Mouse (Mus musculus) urinary bladder, postnatal 10 days (tissue): ENCODE measurements around the gene Cstf1.
A peak's percentile ranks its signal among the peaks of the same experiment; 100 is the strongest.

Source experiments
- DNase-seq: peaks from one replicate; pipeline ENCODE4 v3.0.0; 2022; ENCODE audit warnings: low spot score

Gene Cstf1

GRCm38 (mm10) chr2:172370411-172371223 is at the start of gene Cstf1, which contains the start of gene Aurka:
Cstf1 (plus strand) TSS chr2:172370681.
Aurka (minus strand) TSS chr2:172370535.
- DNase-seq = peak; percentile 68

GRCm38 (mm10) chr2:172320878-172321277 is 49.6 kb upstream of the Cstf1 start:
- peak; percentile 19 for DNase-seq

GRCm38 (mm10) chr2:172328248-172328647 is 42.2 kb upstream of the Cstf1 start:
- no peak for DNase-seq

- no peak for DNase-seq
Measured at GRCm38 (mm10) chr2:172329179-172329578, 41.3 kb upstream of the Cstf1 start.

GRCm38 (mm10) chr2:172338206-172338942 is 32.1 kb upstream of the Cstf1 start:
- no peak for DNase-seq

- DNase-seq = no peak
Measured at GRCm38 (mm10) chr2:172340936-172341335, 29.5 kb upstream of the Cstf1 start.

- DNase-seq = no peak
Measured at GRCm38 (mm10) chr2:172341606-172342005, 28.9 kb upstream of the Cstf1 start.

- no peak for DNase-seq
Measured at GRCm38 (mm10) chr2:172343751-172344150, 26.7 kb upstream of the Cstf1 start.

GRCm38 (mm10) chr2:172344669-172345068 is 25.8 kb upstream of the Cstf1 start:
- no peak for DNase-seq

- peak; percentile 76 for DNase-seq
Measured at GRCm38 (mm10) chr2:172345258-172345738, 25.2 kb upstream of the Cstf1 start, which contains the start of gene Fam210b. Fam210b (plus strand) TSS chr2:172345565.

- no peak for DNase-seq
Measured at GRCm38 (mm10) chr2:172346034-172346929, 24.2 kb upstream of the Cstf1 start.

GRCm38 (mm10) chr2:172346933-172347611 is 23.4 kb upstream of the Cstf1 start:
- no peak for DNase-seq

- DNase-seq = no peak
Measured at GRCm38 (mm10) chr2:172348297-172348950, 22.1 kb upstream of the Cstf1 start.

- DNase-seq = no peak
Measured at GRCm38 (mm10) chr2:172349776-172350175, 20.7 kb upstream of the Cstf1 start.

- no peak for DNase-seq
Measured at GRCm38 (mm10) chr2:172350773-172351172, 19.7 kb upstream of the Cstf1 start.

- no peak for DNase-seq
Measured at GRCm38 (mm10) chr2:172353218-172353617, 17.3 kb upstream of the Cstf1 start.

- no peak for DNase-seq
Measured at GRCm38 (mm10) chr2:172354761-172355160, 15.7 kb upstream of the Cstf1 start.

- no peak for DNase-seq
Measured at GRCm38 (mm10) chr2:172355833-172356232, 14.6 kb upstream of the Cstf1 start.

GRCm38 (mm10) chr2:172363176-172363575 is 7.3 kb upstream of the Cstf1 start:
- DNase-seq = no peak

- DNase-seq = no peak
Measured at GRCm38 (mm10) chr2:172371258-172371657, 777 bp downstream of the Cstf1 start.

- no peak for DNase-seq
Measured at GRCm38 (mm10) chr2:172376551-172376950, 6.1 kb downstream of the Cstf1 start.
